Mouse (Mus musculus) right cerebral cortex, postnatal 25 days (tissue): ENCODE measurements around the gene Gm21083.
"Not testable (repeated sequence)": the region's sequence is repeated elsewhere in the genome, so short reads cannot be mapped to it uniquely, and the experiment has no call there.

Source experiments
- DNase-seq: peaks from one replicate; pipeline ENCODE4 v3.0.0; 2022

Gm21083 gene

DNA sequence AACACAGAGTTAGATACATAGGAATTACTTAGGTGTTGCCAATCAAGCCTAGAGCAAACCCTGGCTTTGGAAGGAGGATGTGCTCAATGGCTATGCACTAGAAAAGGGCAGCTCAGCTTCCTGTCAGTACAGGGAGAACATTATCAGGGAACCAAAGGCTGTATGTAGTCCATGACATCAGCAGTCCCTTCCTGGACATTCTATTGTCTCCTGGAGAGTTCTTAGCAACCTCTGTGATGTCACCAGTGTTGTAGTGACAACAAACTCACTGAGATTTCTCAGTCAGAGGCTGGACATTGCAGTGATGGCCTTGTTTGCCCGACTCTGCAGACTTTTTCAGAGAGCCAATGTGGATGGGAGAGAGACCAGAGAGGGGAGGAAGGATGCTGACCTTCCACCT, at the start of gene Gm21083:
TSS of gene Gm21083 (plus strand) at position 301 of the 400 bp plus-strand sequence.
- not testable (repeated sequence) for DNase-seq

DNA sequence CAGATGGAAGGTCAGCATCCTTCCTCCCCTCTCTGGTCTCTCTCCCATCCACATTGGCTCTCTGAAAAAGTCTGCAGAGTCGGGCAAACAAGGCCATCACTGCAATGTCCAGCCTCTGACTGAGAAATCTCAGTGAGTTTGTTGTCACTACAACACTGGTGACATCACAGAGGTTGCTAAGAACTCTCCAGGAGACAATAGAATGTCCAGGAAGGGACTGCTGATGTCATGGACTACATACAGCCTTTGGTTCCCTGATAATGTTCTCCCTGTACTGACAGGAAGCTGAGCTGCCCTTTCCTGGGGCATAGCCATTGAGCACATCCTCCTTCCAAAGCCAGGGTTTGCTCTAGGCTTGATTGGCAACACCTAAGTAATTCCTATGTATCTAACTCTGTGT, 48.0 kb upstream of the Gm21083 start, which contains the start of gene Gm21190:
TSS of gene Gm21190 (minus strand) at position 101 of the 400 bp plus-strand sequence.
- DNase-seq: not testable (repeated sequence)

DNA sequence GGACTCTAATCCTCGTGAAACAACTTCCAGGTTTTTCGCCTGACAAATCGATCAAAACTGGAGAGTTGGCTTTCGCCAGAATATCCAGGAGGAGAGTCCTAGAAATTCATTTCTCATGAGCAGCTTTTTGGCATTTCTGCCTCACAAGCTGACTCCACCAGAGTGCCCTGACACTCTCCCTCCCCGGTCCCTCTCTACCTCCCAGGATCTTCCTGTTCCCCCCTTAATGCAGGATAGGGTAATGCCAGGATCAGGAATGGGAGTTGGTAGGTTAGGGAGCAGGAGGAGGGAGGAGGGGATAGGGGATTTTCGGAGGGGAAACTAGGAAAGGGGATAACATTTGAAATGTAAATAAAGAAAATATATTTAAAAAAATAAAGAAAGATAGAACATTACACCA, 28.5 kb upstream of the Gm21083 start:
- DNase-seq: not testable (repeated sequence)

- DNase-seq: not testable (repeated sequence)
These were observed 28.0 kb upstream of the Gm21083 start for GRCm38 (mm10) chr5:15549134-15549533.

- not testable (repeated sequence) for DNase-seq
These were observed 27.5 kb upstream of the Gm21083 start for GRCm38 (mm10) chr5:15549606-15550005.

- not testable (repeated sequence) for DNase-seq
These were observed 18.5 kb upstream of the Gm21083 start for GRCm38 (mm10) chr5:15558654-15559053.

- DNase-seq: not testable (repeated sequence)
These were observed 15.5 kb upstream of the Gm21083 start for GRCm38 (mm10) chr5:15561425-15562264.

- DNase-seq: not testable (repeated sequence)
These were observed 3.4 kb upstream of the Gm21083 start for GRCm38 (mm10) chr5:15573735-15574134.

GRCm38 (mm10) chr5:15586351-15586750, 9.2 kb downstream of the Gm21083 start:
- not testable (repeated sequence) for DNase-seq

DNA sequence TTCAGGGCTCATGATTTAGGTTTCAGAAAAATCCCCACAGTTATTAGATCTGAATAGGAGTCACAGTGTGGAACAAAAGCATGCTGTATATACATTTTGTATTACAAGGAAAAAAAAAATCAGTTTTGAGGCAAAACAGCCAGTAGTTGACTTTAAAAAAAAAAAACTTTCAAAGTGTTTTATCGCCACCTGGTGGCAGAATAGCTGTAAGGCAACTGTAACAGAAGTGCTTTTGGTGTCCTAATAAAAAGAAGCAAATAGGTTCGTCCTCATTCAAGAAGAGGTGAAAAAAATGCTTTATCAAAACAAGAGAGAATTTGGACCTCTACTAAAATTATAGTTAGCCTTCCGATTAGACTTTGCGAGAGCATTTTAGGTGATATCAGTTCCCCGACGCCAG, 11.2 kb downstream of the Gm21083 start:
- not testable (repeated sequence) for DNase-seq

DNA sequence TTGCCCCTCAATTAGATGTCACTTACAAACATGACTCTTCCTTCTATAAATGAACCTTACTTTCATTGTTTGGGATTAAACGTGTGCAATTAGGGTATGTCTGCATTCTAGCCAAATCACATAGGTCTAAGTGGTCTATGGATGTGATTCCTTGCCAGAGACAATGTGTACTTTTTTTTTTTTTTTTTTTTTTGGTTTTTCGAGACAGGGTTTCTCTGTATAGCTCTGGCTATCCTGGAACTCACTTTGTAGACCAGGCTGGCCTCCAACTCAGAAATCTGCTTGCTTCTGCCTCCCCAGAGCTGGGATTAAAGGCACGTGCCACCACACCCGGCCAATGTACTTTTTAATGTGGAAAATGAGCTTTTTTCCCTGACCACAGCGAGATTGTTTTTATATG, 13.5 kb downstream of the Gm21083 start:
- not testable (repeated sequence) for DNase-seq

DNA sequence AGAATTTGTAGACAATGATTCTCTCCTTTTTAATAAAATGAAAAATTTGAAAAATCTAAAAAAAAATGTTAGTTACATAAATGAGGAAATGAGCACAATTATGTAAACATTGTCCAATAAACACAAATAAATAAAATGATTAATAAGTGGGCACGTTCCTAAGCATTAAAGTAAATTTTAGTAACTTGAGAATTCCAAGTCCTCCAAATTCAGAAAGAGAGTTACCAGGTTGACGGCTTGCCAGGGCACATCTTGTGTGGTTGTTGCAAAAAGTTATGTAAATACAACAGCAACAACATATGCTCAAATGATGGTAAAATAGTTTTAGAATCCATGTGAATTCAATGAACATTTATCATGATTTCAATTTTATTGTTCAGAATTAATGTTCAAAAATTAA, 14.4 kb downstream of the Gm21083 start:
- not testable (repeated sequence) for DNase-seq

DNA sequence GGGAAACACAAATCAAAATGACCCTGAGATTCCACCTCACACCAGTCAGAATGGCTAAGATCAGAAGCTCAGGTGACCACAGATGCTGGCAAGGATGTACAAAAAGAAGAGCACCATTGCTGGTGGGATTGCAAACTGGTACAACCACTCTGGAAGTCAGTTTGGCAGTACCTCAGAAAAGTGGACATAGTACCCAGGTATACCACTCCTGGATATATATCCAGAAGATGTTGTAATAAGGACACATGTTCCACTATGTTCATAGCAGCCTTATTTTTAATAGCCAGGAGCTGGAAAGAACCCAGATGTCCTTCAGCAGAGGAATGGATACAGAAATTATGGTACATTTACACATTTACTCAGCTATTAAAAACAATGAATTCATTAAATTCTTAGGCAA, 21.7 kb downstream of the Gm21083 start:
- not testable (repeated sequence) for DNase-seq

DNA sequence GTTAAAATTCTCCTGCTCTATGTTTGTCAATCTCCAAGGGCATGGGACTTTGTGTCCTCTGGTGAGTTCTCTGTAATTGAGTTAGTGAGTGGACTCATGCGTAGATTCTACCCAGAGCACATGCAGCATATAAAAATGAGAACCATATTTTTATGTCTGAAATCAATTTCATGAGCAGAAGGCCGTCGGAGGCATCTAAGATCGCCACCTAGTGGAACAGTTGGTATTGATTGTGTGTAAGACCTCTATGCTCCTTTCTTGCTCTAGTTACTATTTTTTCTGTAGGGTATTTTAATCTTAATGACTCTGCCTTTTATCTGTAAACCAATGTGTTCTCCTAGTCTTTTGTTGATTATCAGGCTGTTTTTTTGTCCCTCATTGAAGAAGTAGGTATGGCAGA, 23.2 kb downstream of the Gm21083 start:
- not testable (repeated sequence) for DNase-seq

DNA sequence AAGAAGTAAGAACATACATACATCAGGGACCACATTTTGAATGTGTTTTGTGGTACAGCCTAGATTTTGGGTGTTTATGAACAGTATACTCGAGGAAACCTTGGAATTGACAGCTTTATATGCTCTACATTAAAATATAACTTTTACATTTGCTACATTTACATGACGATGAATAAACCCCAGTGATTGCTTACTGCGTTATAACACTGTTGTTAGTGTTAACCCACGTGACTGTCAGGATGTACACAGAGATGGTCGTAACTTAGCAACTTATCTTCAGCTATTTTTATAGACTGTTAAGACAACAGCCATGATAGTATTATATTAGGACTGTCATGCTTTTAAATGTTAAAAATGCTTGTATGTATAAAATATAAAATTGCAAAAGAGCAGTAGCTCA, 24.3 kb downstream of the Gm21083 start:
- not testable (repeated sequence) for DNase-seq

GRCm38 (mm10) chr5:15601960-15602359, 24.8 kb downstream of the Gm21083 start:
- DNase-seq: not testable (repeated sequence)

- DNase-seq: not testable (repeated sequence)
These were observed 25.4 kb downstream of the Gm21083 start for GRCm38 (mm10) chr5:15602424-15602947.

DNA sequence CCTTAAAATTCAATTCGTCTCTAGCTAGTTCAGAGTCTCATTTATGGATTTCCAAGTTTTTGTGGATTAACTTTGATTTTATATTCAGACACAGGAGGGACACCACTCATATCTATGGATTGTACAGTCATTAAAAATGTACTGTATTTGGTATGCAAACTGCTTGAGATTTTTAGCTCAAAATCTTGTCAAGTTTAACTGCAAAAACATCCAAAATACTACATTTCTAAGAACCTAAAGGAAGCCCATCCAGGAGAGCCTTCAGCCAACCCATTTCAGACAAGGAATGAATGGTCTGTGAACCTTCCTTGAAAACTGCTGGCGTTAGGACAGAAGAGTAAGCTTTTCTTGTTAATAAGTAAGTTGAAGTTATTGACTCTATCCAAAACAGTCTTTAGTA, 25.9 kb downstream of the Gm21083 start:
- DNase-seq: not testable (repeated sequence)

- not testable (repeated sequence) for DNase-seq
These were observed 26.5 kb downstream of the Gm21083 start for GRCm38 (mm10) chr5:15603585-15603984.

DNA sequence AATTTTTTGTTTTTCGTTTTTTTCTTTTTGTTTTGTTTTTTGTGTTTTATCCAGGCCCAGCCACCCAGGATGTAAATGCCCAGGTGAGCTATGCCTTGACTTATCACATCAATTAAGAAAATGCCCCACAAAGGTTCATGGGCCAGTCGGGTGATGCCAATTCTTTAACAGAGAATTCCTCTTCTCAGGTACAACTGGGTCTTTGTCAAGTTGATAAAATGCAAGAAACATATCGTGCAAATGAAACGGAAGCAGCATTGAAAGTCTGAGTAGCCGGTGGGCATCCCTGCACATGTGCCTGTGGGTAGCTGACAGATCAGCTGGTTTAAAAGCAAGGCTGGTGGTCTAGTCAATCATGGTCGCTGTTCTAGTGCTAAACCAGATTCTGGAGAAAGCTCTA, 29.5 kb downstream of the Gm21083 start:
- not testable (repeated sequence) for DNase-seq

DNA sequence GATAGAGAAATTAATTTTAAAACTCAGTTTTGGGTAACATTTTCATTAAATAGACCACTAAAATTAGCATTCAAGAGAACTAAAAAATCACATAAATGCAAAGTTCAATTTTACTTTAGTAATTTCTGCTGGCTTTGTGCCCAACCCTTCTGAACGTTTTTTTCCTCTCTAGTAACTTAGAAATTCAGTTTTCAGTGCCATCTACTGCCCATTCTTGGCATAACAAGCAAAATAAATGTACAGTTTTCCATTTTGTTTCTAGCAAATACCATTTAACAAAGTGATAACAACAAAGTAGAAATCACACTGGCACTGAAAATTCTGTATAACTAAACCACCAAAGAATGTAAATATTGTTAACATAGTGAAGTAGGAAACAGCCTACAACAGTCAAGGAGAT, 33.6 kb downstream of the Gm21083 start:
- DNase-seq: not testable (repeated sequence)

DNA sequence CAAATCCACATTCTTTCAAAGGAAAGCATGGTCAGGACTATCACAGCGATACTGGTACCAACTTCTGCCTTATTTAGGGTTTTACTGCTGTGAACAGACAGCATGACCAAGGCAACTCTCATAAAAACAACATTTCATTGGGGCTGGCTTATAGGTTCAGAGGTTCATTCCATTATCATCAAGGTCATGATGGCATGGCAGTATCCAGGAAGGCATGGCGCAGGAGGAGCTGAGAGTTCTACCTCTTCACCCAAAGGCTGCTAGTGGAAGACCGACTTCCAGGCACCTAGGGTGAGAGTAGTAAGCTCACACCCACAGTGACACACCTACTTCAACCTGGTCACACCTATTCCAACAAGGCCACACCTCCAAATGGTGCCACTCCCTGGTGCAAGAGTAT, 39.1 kb downstream of the Gm21083 start:
- not testable (repeated sequence) for DNase-seq

GRCm38 (mm10) chr5:15618764-15619163, 41.6 kb downstream of the Gm21083 start, which contains the start of gene Speer4d:
TSS of gene Speer4d (plus strand) at chr5:15619064.
- DNase-seq: not testable (repeated sequence)

GRCm38 (mm10) chr5:15628136-15628535, 51.0 kb downstream of the Gm21083 start:
- not testable (repeated sequence) for DNase-seq
